Mouse (Mus musculus) liver, embryonic 11.5 days (tissue): ENCODE data around the gene Ptgds. TPM values are rescaled to one million over a fixed set of nuclear protein-coding genes. Genes with fewer than 3 reads are reported as not detected.

Source experiments
- ATAC-seq: fragments of 200-750 bp; cut with Nextera tagmentation; replicated peaks from 2 replicates; pipeline ENCODE4 v1.8.0; 2017; ENCODE audit warnings: moderate number of reproducible peaks, mild to moderate bottlenecking, moderate TSS enrichment, moderate library complexity; ENCODE audit not compliant: low FRiP score
- DNase-seq: peaks from one replicate; pipeline ENCODE4 v3.0.0-alpha.2; 2017; ENCODE audit warnings: low spot score
- H3K27ac ChIP-seq: fragments of 300-500 bp; sonication (generic); 2 replicates; pipeline ENCODE4 v1.5.1; 2014; ENCODE audit warnings: mild to moderate bottlenecking, low read depth, low read length, control low read depth
- H3K27me3 ChIP-seq: fragments of 300-500 bp; sonication (generic); replicated peaks from 2 replicates; pipeline ENCODE4 v1.6.1; 2014; ENCODE audit warnings: low read length, mixed read lengths; ENCODE audit not compliant: control insufficient read depth, insufficient read depth
- H3K36me3 ChIP-seq: fragments of 300-500 bp; sonication (generic); 2 replicates; pipeline ENCODE4 v1.6.1; 2014; ENCODE audit warnings: mild to moderate bottlenecking, low read length, moderate library complexity, mixed read lengths; ENCODE audit not compliant: control insufficient read depth, insufficient read depth
- H3K4me1 ChIP-seq: fragments of 300-500 bp; sonication (generic); replicated peaks from 2 replicates; pipeline ENCODE4 v1.6.1; 2014; ENCODE audit warnings: low read length, mixed read lengths; ENCODE audit not compliant: control insufficient read depth, insufficient read depth
- H3K4me2 ChIP-seq: fragments of 300-500 bp; sonication (generic); 2 replicates; pipeline ENCODE4 v1.6.1; 2014; ENCODE audit warnings: mild to moderate bottlenecking, control low read depth, moderate library complexity
- H3K4me3 ChIP-seq: fragments of 300-500 bp; sonication (generic); 2 replicates; pipeline ENCODE4 v1.5.1; 2014; ENCODE audit warnings: low read depth, low read length, control low read depth
- H3K9ac ChIP-seq: fragments of 300-500 bp; sonication (generic); 2 replicates; pipeline ENCODE4 v1.6.1; 2014; ENCODE audit warnings: low read depth, low read length, control low read depth
- H3K9me3 ChIP-seq: fragments of 300-500 bp; sonication (generic); 2 replicates; pipeline ENCODE4 v1.6.1; 2016; ENCODE audit warnings: low read length, inconsistent platforms, mixed read lengths; ENCODE audit not compliant: control insufficient read depth
- WGBS: fragments of 180-500 bp; shearing (Covaris S2); extraction: QIAGEN DNeasy Blood & Tissue Kit; methylation state at CpG from one replicate; pipeline ENCODE4 v1.1.7; 2014; 5-methylcytosine and 5-hydroxymethylcytosine counted together
- polyA plus RNA-seq: library from polyadenylated mRNA; unstranded; fragments of >200 nt; fragmentation: Nextera tagmentation; extraction: Ambion mirVana; gene quantifications from 2 replicates; pipeline ENCODE4 v1.2.1, GENCODE M21; 2014

The Ptgds gene
- polyA plus RNA-seq, 1 experiment from 2014 or later, result not detected

DNA sequence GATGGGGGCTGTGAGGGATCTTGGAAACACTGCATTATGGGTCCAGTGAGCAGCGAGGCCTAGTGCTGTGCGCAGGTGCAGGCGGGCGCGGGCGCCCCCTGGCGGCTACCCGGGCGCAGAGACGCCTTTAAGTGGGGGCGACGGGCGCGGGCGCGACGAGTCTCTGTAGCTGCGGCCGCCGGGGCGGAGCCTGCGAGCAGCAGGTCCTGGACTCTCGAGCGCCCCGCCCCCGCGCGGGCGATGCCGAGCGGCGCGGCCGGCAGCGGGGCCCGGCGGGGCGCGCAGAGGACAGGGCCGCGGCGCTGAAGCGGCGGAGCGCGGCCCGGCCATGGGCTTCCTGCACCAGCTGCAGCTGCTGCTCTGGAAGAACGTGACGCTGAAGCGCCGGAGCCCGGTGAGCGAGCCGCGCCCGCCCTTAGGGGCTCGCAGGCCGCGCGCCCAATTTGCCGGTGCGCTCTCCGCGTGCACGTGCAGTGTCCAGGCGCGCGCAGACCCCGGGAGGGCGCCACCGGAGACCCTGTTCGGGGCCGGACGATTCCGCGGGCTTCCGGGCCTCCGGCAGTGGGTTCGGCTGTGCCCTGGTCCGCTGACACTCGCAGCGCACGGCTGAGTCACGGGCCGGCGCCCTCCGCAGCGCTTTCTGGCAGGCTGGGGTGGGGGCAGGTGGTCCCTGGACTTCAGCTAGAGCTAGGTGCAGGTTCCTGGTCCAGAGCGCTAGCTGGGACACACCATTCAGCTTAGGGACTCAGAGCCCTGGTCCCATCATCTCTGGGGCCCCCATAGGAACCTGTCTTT lies 41.2 kb downstream of the Ptgds start, which contains the start of gene Abca2:
Gene Abca2, plus strand, starts transcription at position 262 of the 795 bp plus-strand sequence.
- peak; percentile 94 for DNase-seq
- peak within 1 kb of the TSS; percentile 75 for H3K9ac ChIP-seq
- ATAC-seq, result peak; percentile 89
- no peak within 1 kb of the TSS; the same call in 1 of the 2 replicates for H3K27ac ChIP-seq
- peaks cover 42% of the 10 kb centered on the region for H3K27me3 ChIP-seq
- under 1% methylated on average over 89 of the region's 89 CpGs for WGBS
- peak within 1 kb of the TSS; percentile 98 for H3K4me2 ChIP-seq
- H3K4me1 ChIP-seq, result peaks cover 6% of the 10 kb centered on the region
- H3K4me3 ChIP-seq, result peak within 1 kb of the TSS; percentile 82
- no peaks in the 10 kb centered on the region for H3K9me3 ChIP-seq
- H3K36me3 ChIP-seq, result no peaks in the 10 kb centered on the region

DNA sequence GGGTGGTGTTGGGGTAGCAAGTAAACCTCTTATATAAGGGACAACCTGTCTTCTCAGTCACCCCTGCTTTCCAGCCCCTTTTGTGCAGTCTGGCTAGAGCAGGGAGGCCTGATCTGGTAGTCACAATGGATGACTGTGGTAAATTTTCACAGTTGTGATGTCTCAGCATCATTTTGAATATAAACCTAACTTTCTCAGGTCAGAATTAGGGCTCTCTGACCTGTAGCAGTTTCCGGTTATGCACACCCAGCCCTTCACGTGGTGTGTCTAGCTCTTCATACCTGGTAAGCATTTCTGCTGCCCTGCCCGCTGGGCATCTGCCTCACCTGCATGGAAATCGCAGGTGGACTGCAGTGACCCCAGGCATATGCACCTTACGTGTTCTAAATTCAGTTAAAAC lies 42.6 kb downstream of the Ptgds start:
- no peak overlapping the region for H3K4me2 ChIP-seq
- no peak overlapping the region for H3K27ac ChIP-seq
- peaks cover 11% of the 10 kb centered on the region for H3K4me1 ChIP-seq
- no peak for DNase-seq
- H3K27me3 ChIP-seq, result peaks cover 46% of the 10 kb centered on the region
- no peak overlapping the region for H3K9ac ChIP-seq
- 81% methylated on average over 5 of the region's 5 CpGs for WGBS
- ATAC-seq, result no peak
- no peaks in the 10 kb centered on the region for H3K9me3 ChIP-seq
- H3K36me3 ChIP-seq, result no peaks in the 10 kb centered on the region
- H3K4me3 ChIP-seq, result no peak overlapping the region

DNA sequence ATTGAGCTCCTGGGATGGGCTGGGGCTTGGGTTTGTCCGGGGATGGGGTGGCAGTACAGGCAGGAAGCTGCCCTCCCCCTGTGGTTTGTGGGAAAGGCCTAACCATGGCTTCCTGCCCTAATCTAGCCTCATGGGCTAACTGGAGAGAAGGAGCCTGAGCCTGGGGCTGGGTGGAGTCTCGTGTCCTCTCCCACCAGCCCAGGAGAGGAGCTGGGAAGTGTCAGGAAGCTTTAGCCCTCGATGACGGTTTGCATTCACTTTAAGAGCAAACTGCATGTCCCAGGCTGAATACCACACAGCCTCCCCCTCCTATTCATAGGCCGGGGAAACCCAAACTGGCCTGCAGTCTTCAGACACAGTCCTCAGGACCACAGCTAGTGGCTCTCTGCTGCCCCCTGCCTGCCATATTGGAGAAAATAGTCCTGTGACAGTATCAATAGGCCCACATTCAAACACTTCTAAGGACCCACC lies 43.1 kb downstream of the Ptgds start:
- H3K4me3 ChIP-seq, result no peak overlapping the region
- H3K4me2 ChIP-seq, result no peak overlapping the region
- H3K4me1 ChIP-seq, result peaks cover 11% of the 10 kb centered on the region
- WGBS, result 17% methylated on average over 5 of the region's 5 CpGs
- H3K9me3 ChIP-seq, result no peaks in the 10 kb centered on the region
- H3K36me3 ChIP-seq, result no peaks in the 10 kb centered on the region
- peaks cover 46% of the 10 kb centered on the region for H3K27me3 ChIP-seq
- ATAC-seq (no peak), DNase-seq (peak; percentile 75)
- H3K9ac ChIP-seq, result no peak overlapping the region
- no peak overlapping the region for H3K27ac ChIP-seq

DNA sequence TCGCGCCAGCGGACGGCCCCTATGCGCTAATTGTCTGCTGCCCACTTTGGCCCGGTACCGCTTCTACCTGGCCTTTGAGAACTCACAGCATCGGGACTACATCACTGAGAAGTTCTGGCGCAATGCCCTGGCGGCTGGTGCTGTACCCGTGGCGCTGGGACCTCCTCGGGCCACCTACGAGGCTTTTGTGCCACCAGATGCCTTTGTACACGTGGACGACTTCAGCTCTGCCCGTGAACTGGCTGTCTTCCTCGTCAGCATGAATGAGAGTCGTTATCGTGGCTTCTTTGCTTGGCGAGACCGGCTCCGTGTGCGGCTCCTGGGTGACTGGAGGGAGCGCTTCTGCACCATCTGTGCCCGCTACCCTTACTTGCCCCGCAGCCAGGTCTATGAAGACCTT lies 44.4 kb downstream of the Ptgds start:
- no peaks in the 10 kb centered on the region for H3K36me3 ChIP-seq
- ATAC-seq (no peak), DNase-seq (no peak)
- no peak overlapping the region for H3K4me2 ChIP-seq
- H3K27ac ChIP-seq, result no peak overlapping the region
- H3K27me3 ChIP-seq, result peaks cover 39% of the 10 kb centered on the region
- no peaks in the 10 kb centered on the region for H3K9me3 ChIP-seq
- WGBS, result 50% methylated on average over 27 of the region's 27 CpGs
- no peak overlapping the region for H3K4me3 ChIP-seq
- H3K9ac ChIP-seq, result no peak overlapping the region
- peaks cover 11% of the 10 kb centered on the region for H3K4me1 ChIP-seq

DNA sequence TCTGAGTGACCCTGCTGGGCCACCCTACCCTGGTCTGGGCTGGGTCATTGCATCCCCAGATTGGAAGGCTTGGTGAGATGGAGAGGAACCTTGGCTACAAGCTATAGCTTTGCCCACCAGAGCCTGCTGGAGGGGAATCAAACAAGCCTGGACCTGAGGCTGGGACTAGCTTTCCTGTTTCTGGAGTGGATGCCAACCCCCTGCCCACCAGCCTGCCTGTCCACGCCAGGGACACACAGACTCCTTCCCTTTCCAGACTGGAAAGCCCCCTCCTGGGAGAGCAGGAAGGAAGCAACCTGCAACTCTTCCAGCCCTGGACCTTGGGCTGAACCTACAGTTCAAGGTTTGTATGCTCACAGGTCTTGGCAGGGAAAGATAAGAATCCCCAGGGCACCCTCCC lies 46.2 kb downstream of the Ptgds start:
- ATAC-seq (no peak), DNase-seq (no peak)
- no peak overlapping the region for H3K27ac ChIP-seq
- peaks cover 28% of the 10 kb centered on the region for H3K27me3 ChIP-seq
- no peak overlapping the region for H3K4me3 ChIP-seq
- no peak overlapping the region for H3K4me2 ChIP-seq
- no peak overlapping the region for H3K9ac ChIP-seq
- no peaks in the 10 kb centered on the region for H3K36me3 ChIP-seq
- H3K9me3 ChIP-seq, result no peaks in the 10 kb centered on the region
- H3K4me1 ChIP-seq, result peaks cover 5% of the 10 kb centered on the region
- 47% methylated on average over 1 of the region's 1 CpGs for WGBS

DNA sequence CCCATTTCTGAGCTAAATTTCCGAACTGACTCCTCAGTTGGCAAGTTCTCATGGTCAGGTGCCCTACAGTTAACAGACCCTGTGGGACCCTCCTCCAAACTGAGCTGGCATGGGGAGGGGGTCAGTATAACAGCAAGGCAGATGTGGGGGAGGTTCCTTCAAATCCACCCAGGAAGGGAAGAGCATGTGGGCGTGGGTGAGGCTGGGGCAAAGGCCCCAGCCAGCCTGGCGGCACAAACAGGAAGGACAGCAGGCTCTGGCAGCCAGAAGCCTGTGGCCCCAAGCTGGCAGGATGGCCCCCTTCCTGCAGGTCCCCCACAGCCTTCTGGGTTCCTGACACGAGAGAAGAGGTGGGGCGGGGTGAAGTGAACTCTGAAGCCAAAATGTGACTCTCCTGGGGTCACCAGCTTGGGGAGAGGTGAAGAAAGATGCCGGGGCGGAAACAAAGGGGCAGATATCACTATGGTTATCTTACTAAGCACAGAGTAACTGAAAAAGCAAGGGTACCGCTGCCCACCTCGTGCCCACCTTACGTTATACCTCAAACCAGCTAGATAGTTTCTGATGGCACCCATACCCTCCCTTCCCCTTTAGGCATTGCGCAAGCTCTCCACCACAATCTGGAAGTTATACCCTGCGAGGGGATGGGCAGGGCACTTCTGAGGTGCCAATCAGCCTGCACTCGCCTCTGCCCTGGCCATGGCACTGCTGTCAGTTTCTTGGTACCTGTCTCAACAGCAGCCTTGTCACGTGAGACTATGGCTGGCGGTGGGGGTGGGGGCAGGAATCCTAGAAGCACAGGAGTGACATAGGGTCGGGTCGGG lies 47.0 kb downstream of the Ptgds start, which contains the start of gene Fut7:
Gene Fut7, plus strand, starts transcription at position 681 of the 824 bp plus-strand sequence.
- Histone ChIP-seq H3K4me1 (peaks cover 5% of the 10 kb centered on the region), H3K27me3 (peaks cover 28% of the 10 kb centered on the region), H3K4me3 (no peak within 1 kb of the TSS), H3K36me3 (no peaks in the 10 kb centered on the region), H3K27ac (no peak within 1 kb of the TSS; the same call in 1 of the 2 replicates), H3K4me2 (no peak within 1 kb of the TSS), H3K9ac (no peak within 1 kb of the TSS), H3K9me3 (no peaks in the 10 kb centered on the region)
- ATAC-seq (no peak), DNase-seq (no peak)
- WGBS, result 49% methylated on average over 17 of the region's 17 CpGs

DNA sequence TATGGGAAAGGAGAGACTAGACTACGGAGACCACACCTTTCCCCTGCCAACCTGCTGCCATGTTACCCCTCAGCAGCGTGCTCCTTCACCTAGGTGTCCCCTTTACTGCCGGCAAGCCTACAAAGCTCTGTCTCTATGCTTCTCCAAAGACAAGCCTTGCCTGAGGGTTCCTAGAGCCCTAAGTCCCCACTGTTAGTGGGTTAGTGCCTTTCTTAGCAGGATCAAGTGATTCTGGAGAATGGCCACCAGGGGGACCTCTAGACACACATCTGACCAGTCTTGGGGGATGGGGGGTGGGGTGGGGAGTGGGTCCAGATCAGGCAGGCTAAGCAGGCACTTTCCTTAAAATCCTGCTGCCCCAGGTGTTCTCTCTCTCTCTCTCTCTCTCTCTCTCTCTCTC lies 48.0 kb downstream of the Ptgds start:
- no peaks in the 10 kb centered on the region for H3K36me3 ChIP-seq
- 19% methylated on average over 3 of the region's 3 CpGs for WGBS
- no peak overlapping the region for H3K9ac ChIP-seq
- ATAC-seq (no peak), DNase-seq (no peak)
- no peaks in the 10 kb centered on the region for H3K9me3 ChIP-seq
- peaks cover 28% of the 10 kb centered on the region for H3K27me3 ChIP-seq
- no peak overlapping the region for H3K27ac ChIP-seq
- H3K4me3 ChIP-seq, result no peak overlapping the region
- H3K4me1 ChIP-seq, result peaks cover 5% of the 10 kb centered on the region
- no peak overlapping the region for H3K4me2 ChIP-seq

DNA sequence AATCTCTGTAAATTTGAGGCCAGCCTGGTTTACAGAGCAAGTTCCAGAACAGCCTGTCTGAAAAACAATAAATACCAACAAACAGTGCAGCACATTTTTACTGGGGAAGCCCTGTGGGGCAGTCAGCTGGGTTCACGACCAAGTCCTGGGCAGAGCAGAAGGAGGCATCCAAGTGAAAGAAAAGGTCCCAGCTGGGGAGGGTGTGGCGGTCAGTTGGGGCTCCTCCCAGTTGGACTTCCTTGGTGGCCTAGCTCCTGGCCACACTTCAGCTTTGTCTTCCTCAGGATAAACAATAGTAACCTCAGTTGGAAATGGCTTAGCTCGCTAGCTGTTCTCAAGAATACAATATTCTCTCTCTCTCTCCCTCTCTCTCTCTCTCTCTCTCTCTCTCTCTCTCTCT lies 52.4 kb downstream of the Ptgds start:
- Histone ChIP-seq H3K4me3 (no peak overlapping the region), H3K36me3 (no peaks in the 10 kb centered on the region), H3K27ac (no peak overlapping the region), H3K9me3 (no peaks in the 10 kb centered on the region), H3K9ac (no peak overlapping the region), H3K4me1 (peaks cover under 1% of the 10 kb centered on the region; the same call in 1 of the 2 replicates), H3K4me2 (no peak overlapping the region), H3K27me3 (no peaks in the 10 kb centered on the region)
- ATAC-seq (no peak), DNase-seq (no peak)
- WGBS, result 48% methylated on average over 3 of the region's 3 CpGs
